Mouse (Mus musculus) layer of hippocampus, adult 6 months (tissue): ENCODE results near the gene Slc22a2. TPM values are rescaled to one million over a fixed set of nuclear protein-coding genes. Genes with fewer than 3 reads are reported as not detected.

Experiments used
- long read RNA-seq, 2 experiments: library from polyadenylated mRNA; unstranded; transcript quantifications; one replicate each; pipeline ENCODE4 v2.0.0; 2019 to 2020
- polyA plus RNA-seq: library from polyadenylated mRNA; unstranded; fragments of <200 nt; fragmentation: Nextera tagmentation; gene quantifications from 2 replicates; pipeline ENCODE4 v1.2.3, GENCODE M21; 2021

The Slc22a2 gene
- 0.11 and 0.35 TPM in 2 replicates for polyA plus RNA-seq
- long read RNA-seq, experiment 1: 0 reads
- long read RNA-seq, experiment 2: 0 reads

DNA sequence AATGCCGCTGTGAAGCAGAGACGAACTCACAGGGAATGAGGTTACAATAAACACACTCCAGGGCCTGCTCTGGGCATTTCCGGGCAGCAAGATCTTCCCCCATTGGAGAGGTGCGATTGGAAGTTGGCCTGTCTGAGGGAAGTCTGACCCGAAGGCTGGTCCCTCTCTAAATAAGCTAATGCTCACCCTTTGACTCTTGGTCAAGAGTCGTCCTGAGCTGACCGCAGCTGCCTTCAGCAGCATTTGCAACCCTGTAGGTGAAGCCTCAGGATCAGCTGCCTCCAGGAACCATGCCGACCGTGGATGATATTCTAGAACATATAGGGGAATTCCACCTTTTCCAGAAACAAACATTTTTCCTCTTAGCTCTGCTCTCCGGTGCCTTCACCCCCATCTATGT is at the start of gene Slc22a2:
Gene Slc22a2, plus strand, starts transcription at position 142 of the 400 bp plus-strand sequence.

DNA sequence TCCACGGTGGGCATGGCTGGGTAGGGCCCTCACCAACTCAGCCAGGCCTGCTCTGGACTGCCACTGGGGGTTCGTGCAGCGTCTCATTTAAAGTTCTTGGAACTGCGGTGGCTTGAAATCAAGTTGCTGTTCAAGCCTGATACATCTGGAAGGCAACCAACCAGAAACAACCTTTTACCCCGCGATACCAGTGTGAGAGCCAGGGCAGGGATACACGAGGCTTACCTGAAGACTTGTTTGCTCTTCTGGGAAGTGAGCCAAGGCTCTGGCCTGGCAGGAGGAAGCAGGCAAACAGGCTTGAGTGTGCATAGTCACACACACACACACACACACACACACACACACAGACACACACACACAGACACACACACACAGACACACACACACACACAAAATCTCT is 91.7 kb downstream of the Slc22a2 start, which contains the start of gene Slc22a1:
Gene Slc22a1, minus strand, starts transcription at position 184 of the 400 bp plus-strand sequence.

Other genes with a start within 250 kb of the Slc22a2 start
- gene Plg, start 205.5 kb upstream of the Slc22a2 start, polyA plus RNA-seq: not detected in 2 replicates
- gene Slc22a3, start 76.4 kb upstream of the Slc22a2 start, polyA plus RNA-seq: 0.18 TPM in 2 replicates
- 0.79 TPM in 1 of 2 replicates, not detected in the other for gene Slc22a1, start 91.7 kb downstream of the Slc22a2 start, polyA plus RNA-seq
- 2.6 and 3.0 TPM in 2 replicates for gene Igf2r, start 185.5 kb downstream of the Slc22a2 start, polyA plus RNA-seq